Mouse (Mus musculus): ENCODE measurements around the gene Mlh1. TPM values are rescaled to one million over a fixed set of nuclear protein-coding genes. Genes with fewer than 3 reads are reported as not detected.

The Mlh1 gene
- polyA plus RNA-seq, 1 experiment from 2014 or later: 19.1 TPM

DNA sequence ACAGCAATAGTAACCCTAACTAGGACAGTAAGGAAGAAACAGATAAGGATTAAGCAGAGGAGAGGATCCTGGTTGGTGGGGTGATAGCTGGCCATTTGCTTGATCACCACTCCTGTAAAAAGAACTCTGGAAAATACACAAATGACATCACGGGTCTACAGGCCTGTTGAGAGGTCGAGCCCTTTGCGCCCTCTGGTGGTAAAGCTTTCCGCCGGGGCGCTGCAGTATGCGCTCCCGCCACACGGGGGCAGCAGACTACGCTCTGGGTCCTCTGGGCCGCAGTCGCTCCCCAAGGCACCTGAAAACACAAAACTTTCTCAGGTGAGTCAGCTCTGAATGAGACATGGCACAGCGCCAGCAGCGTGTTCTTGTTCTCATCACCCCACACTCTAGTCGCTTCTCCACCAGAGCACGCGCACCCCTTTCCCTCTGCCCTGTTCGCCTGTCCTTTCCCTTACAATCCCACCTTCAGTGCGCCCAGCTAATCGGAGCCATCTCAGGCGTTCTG is 18.3 kb upstream of the Mlh1 start:
- WGBS (ENCODE audit: insufficient replicate concordance): 14% methylated on average over 21 of the region's 21 CpGs
- no peaks in the 10 kb centered on the region; the same call in 1 of the 2 replicates for H3K4me1 ChIP-seq (ENCODE audit: control insufficient read depth, low read depth, low read length)
- peak; percentile 81 for ATAC-seq (ENCODE audit: low read depth)
- H3K9me3 ChIP-seq (replicated peaks; ENCODE audit: control insufficient read depth, low read length): no peaks in the 10 kb centered on the region
- H3K36me3 ChIP-seq (ENCODE audit: control insufficient read depth, insufficient read depth): no peaks in the 10 kb centered on the region
- H3K9ac ChIP-seq (ENCODE audit: low read depth, low read length): no peak overlapping the region
- 0 out of 2 replicates have a peak overlapping the region, but pooled peaks have one; percentile 1 for H3K27ac ChIP-seq (ENCODE audit: low read length)
- H3K27me3 ChIP-seq (ENCODE audit: control insufficient read depth, insufficient read depth, low read depth, low read length): no peaks in the 10 kb centered on the region
- H3K4me2 ChIP-seq (ENCODE audit: low read depth, low read length): peak overlapping the region; percentile 28
- 0 out of 2 replicates have a peak overlapping the region, but pooled peaks have one; percentile 2 for H3K4me3 ChIP-seq (ENCODE audit: low read depth, low read length)

DNA sequence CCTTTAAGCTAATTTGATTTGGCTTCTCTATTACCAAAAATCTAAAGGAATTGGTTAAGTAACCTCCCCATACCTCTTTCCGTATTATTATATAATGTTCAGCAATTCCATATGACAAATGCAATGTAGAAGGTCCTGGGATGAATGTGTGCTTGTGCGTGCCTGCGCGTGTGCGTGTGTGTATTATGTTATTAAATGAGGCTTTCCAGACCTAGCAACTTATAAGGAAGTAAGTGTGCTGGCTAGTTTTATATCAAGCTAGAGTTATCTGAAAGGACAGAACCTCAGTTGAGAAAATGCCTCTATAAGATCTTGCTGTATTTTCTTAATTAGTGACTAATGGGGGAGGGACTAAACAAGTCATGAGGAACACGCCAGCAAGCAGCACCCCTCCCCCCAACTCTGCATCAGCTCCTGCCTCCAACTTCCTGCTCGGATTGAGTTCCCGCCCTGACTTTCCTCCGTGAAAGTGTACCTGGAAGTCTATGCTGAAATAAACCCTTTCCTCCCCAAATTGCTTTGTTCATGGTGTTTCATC is 17.8 kb upstream of the Mlh1 start:
- Histone ChIP-seq H3K9ac (ENCODE audit: low read depth, low read length) (no peak overlapping the region), H3K4me1 (ENCODE audit: control insufficient read depth, low read depth, low read length) (no peaks in the 10 kb centered on the region; the same call in 1 of the 2 replicates), H3K4me2 (ENCODE audit: low read depth, low read length) (peak overlapping the region; percentile 28), H3K27me3 (ENCODE audit: control insufficient read depth, insufficient read depth, low read depth, low read length) (no peaks in the 10 kb centered on the region), H3K4me3 (ENCODE audit: low read depth, low read length) (0 out of 2 replicates have a peak overlapping the region, but pooled peaks have one; percentile 2), H3K36me3 (ENCODE audit: control insufficient read depth, insufficient read depth) (no peaks in the 10 kb centered on the region), H3K27ac (ENCODE audit: low read length) (0 out of 2 replicates have a peak overlapping the region, but pooled peaks have one; percentile 1), H3K9me3 (replicated peaks; ENCODE audit: control insufficient read depth, low read length) (no peaks in the 10 kb centered on the region)
- WGBS (ENCODE audit: insufficient replicate concordance): 52% methylated on average over 9 of the region's 9 CpGs
- ATAC-seq (ENCODE audit: low read depth): peak; percentile 58

DNA sequence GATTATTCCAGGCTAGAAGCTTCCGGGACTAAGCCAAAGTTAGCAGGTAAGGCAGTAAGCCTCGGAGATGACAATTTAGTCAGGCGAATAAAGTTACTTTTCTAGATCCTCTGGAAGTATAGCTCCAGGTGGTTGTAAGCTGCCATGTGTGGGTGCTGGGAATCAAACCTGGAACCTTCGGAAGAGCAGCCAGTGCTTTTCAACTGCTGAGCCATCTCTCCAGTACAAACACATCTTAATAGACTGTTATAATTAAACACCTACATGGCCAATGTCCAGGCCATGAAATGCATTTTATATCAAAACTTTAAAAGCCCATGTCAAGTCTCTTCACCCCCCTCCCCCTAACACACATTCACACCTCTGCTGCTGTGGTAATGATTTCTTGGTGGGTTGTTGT is 16.4 kb upstream of the Mlh1 start:
- H3K9me3 ChIP-seq (replicated peaks; ENCODE audit: control insufficient read depth, low read length): no peaks in the 10 kb centered on the region
- H3K4me1 ChIP-seq (ENCODE audit: control insufficient read depth, low read depth, low read length): no peaks in the 10 kb centered on the region; the same call in 1 of the 2 replicates
- no peak overlapping the region for H3K4me2 ChIP-seq (ENCODE audit: low read depth, low read length)
- 65% methylated on average over 4 of the region's 4 CpGs for WGBS (ENCODE audit: insufficient replicate concordance)
- ATAC-seq (ENCODE audit: low read depth): no peak
- H3K9ac ChIP-seq (ENCODE audit: low read depth, low read length): no peak overlapping the region
- H3K27me3 ChIP-seq (ENCODE audit: control insufficient read depth, insufficient read depth, low read depth, low read length): no peaks in the 10 kb centered on the region
- no peaks in the 10 kb centered on the region for H3K36me3 ChIP-seq (ENCODE audit: control insufficient read depth, insufficient read depth)
- H3K27ac ChIP-seq (ENCODE audit: low read length): no peak overlapping the region
- no peak overlapping the region for H3K4me3 ChIP-seq (ENCODE audit: low read depth, low read length)

DNA sequence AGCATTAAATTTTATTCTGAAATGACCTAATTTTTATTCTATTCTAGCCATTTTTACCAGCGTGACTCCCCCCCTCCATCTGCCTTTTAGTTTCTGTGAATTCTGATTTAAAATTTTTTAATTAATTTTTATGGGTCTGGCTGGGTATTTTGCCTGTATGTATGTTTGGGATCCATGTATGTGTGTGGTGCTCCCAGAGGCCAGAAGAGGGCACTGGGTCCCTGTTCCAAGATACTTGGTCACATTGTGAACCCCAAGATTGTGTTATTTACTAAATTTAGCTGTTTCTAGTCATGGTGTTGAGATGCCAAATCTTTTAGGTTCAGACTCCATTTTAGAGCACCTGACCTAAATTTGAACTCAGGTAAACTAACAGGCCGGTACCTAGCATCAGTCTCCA is 14.9 kb upstream of the Mlh1 start:
- H3K27me3 ChIP-seq (ENCODE audit: control insufficient read depth, insufficient read depth, low read depth, low read length): no peaks in the 10 kb centered on the region
- H3K9me3 ChIP-seq (replicated peaks; ENCODE audit: control insufficient read depth, low read length): no peaks in the 10 kb centered on the region
- ATAC-seq (ENCODE audit: low read depth): no peak
- H3K4me1 ChIP-seq (ENCODE audit: control insufficient read depth, low read depth, low read length): no peaks in the 10 kb centered on the region; the same call in 1 of the 2 replicates
- no peak overlapping the region for H3K9ac ChIP-seq (ENCODE audit: low read depth, low read length)
- H3K4me2 ChIP-seq (ENCODE audit: low read depth, low read length): no peak overlapping the region
- H3K4me3 ChIP-seq (ENCODE audit: low read depth, low read length): no peak overlapping the region
- H3K27ac ChIP-seq (ENCODE audit: low read length): no peak overlapping the region
- WGBS (ENCODE audit: insufficient replicate concordance): 64% methylated on average over 2 of the region's 2 CpGs
- no peaks in the 10 kb centered on the region for H3K36me3 ChIP-seq (ENCODE audit: control insufficient read depth, insufficient read depth)

DNA sequence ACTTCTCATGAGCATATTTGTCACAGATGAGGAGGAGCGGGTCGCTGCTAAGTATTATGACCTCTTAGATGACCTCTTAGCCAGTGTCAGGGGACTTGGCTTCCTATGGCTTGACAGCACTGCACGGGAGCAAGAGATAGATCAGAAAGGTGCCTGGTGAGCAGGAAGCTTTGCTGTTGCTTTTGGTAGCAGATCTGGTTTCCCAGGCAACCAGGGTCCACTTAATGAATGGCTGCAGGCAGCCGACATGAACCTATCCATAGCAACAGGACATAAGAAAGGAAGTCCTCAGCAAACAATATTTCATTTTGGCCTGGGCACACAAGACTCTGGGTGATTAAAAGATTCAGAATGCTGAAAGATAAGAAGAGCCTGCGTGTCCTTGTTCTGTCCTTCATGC is 14.1 kb upstream of the Mlh1 start:
- Histone ChIP-seq H3K9ac (ENCODE audit: low read depth, low read length) (no peak overlapping the region), H3K4me2 (ENCODE audit: low read depth, low read length) (no peak overlapping the region), H3K9me3 (replicated peaks; ENCODE audit: control insufficient read depth, low read length) (no peaks in the 10 kb centered on the region), H3K4me1 (ENCODE audit: control insufficient read depth, low read depth, low read length) (no peaks in the 10 kb centered on the region; the same call in 1 of the 2 replicates), H3K4me3 (ENCODE audit: low read depth, low read length) (no peak overlapping the region), H3K27me3 (ENCODE audit: control insufficient read depth, insufficient read depth, low read depth, low read length) (no peaks in the 10 kb centered on the region), H3K27ac (ENCODE audit: low read length) (no peak overlapping the region), H3K36me3 (ENCODE audit: control insufficient read depth, insufficient read depth) (no peaks in the 10 kb centered on the region)
- WGBS (ENCODE audit: insufficient replicate concordance): 29% methylated on average over 5 of the region's 5 CpGs
- no peak for ATAC-seq (ENCODE audit: low read depth)

DNA sequence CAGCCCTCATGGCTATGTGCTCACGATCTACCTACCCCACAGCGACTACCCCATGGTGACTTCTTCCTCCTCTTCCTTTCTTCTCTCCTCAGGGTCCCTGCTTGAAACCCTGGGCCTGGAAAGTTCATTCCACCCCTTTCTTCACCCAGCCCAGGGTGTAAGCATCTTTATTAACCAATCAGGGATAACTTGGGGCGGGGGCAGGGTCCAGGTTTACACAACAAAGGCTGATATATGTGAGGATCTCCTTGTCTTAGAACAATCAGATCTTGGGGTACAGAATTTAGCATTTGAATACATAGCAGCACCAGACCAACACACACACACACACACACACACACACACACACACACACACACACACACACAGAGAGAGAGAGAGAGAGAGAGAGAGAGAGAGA is 13.5 kb upstream of the Mlh1 start:
- Histone ChIP-seq H3K27ac (ENCODE audit: low read length) (no peak overlapping the region), H3K4me2 (ENCODE audit: low read depth, low read length) (no peak overlapping the region), H3K27me3 (ENCODE audit: control insufficient read depth, insufficient read depth, low read depth, low read length) (no peaks in the 10 kb centered on the region), H3K9ac (ENCODE audit: low read depth, low read length) (no peak overlapping the region), H3K4me3 (ENCODE audit: low read depth, low read length) (no peak overlapping the region), H3K36me3 (ENCODE audit: control insufficient read depth, insufficient read depth) (no peaks in the 10 kb centered on the region), H3K4me1 (ENCODE audit: control insufficient read depth, low read depth, low read length) (no peaks in the 10 kb centered on the region; the same call in 1 of the 2 replicates), H3K9me3 (replicated peaks; ENCODE audit: control insufficient read depth, low read length) (no peaks in the 10 kb centered on the region)
- no peak for ATAC-seq (ENCODE audit: low read depth)
- WGBS (ENCODE audit: insufficient replicate concordance): 51% methylated on average over 3 of the region's 3 CpGs

DNA sequence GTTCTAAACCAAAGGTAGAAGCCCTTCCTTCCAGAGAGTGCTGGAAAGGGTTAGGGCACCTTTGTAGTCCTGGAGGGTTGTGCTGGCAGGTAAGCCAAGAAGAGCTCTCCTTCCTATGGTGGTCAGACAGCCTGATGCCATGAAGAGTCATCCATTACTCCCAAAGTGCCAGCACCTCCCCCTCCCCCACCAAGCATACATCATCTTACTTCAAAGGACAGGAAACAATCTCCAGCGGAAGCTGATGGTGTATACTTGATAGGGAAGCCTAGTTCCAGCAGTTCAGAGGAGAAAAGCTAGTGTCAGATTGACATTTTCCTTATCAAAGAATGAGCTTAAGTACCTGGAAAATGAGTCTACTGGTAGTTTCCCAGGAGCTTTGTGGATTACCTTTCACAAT is 3.6 kb upstream of the Mlh1 start:
- H3K4me1 ChIP-seq (ENCODE audit: control insufficient read depth, low read depth, low read length): peaks cover 20% of the 10 kb centered on the region
- H3K9ac ChIP-seq (ENCODE audit: low read depth, low read length): no peak overlapping the region
- no peak for ATAC-seq (ENCODE audit: low read depth)
- H3K4me3 ChIP-seq (ENCODE audit: low read depth, low read length): peak overlapping the region; percentile 4
- H3K27ac ChIP-seq (ENCODE audit: low read length): no peak overlapping the region
- no peaks in the 10 kb centered on the region for H3K27me3 ChIP-seq (ENCODE audit: control insufficient read depth, insufficient read depth, low read depth, low read length)
- WGBS (ENCODE audit: insufficient replicate concordance): 19% methylated on average over 1 of the region's 1 CpGs
- peak overlapping the region; percentile 45 for H3K4me2 ChIP-seq (ENCODE audit: low read depth, low read length)
- no peaks in the 10 kb centered on the region for H3K9me3 ChIP-seq (replicated peaks; ENCODE audit: control insufficient read depth, low read length)
- H3K36me3 ChIP-seq (ENCODE audit: control insufficient read depth, insufficient read depth): no peaks in the 10 kb centered on the region; the same call in 1 of the 2 replicates

DNA sequence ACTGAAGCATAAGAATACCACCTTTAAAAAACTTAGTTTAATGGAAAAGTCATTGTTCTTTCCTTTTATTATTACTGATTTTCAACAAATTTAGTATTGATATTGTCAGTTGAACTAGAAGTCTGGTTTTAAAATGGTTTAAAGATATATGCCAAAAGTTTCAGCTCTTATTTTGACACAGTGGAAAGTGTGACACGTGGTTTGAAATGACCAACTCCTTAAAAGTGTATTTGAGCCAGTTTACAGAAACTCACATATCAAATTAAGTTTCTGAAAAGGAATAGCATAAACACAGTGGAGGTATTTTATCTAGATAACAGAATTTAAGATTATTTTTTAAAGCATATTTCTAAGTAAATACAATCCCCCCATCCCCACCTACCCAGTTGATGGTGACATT is 2.4 kb upstream of the Mlh1 start:
- Histone ChIP-seq H3K4me2 (ENCODE audit: low read depth, low read length) (peak overlapping the region; percentile 87), H3K4me3 (ENCODE audit: low read depth, low read length) (peak overlapping the region; percentile 24; the same call in 1 of the 2 replicates), H3K4me1 (ENCODE audit: control insufficient read depth, low read depth, low read length) (peaks cover 26% of the 10 kb centered on the region), H3K27ac (ENCODE audit: low read length) (no peak overlapping the region), H3K9ac (ENCODE audit: low read depth, low read length) (no peak overlapping the region), H3K27me3 (ENCODE audit: control insufficient read depth, insufficient read depth, low read depth, low read length) (no peaks in the 10 kb centered on the region), H3K36me3 (ENCODE audit: control insufficient read depth, insufficient read depth) (no peaks in the 10 kb centered on the region; the same call in 1 of the 2 replicates), H3K9me3 (replicated peaks; ENCODE audit: control insufficient read depth, low read length) (no peaks in the 10 kb centered on the region)
- 82% methylated on average over 1 of the region's 1 CpGs for WGBS (ENCODE audit: insufficient replicate concordance)
- ATAC-seq (ENCODE audit: low read depth): no peak

DNA sequence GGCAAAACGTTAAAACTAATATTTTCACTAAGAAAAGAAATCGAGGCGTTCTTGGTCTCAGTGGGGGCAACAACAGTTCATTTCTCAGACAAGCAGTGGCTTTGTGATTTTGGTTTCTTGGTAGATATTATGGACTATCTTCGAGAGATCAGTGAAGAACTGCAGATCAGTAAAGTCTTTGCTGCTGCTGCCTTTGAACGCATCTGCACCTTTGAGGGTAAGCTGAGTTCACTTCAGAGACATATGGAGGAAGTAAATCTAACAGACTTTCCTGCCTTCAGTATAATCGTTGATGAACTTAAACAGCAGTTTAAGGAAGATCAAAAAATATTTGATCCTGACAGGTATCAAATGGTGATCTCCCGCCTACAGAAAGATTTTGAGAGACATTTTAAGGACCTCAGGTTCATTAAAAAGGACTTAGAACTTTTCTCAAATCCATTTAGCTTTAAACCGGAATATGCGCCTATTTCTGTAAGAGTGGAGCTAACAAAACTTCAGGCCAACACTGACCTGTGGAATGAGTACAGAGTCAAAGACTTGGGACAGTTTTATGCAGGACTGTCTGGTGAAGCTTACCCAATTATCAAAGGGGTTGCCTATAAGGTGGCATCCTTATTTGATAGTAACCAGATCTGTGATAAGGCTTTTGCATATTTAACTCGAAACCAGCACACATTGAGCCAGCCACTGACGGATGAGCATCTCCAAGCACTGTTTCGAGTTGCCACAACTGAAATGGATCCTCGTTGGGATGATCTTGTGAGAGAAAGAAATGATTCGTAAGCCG is 1.6 kb upstream of the Mlh1 start:
- Histone ChIP-seq H3K4me1 (ENCODE audit: control insufficient read depth, low read depth, low read length) (peaks cover 26% of the 10 kb centered on the region), H3K9ac (ENCODE audit: low read depth, low read length) (peak overlapping the region; percentile 98), H3K36me3 (ENCODE audit: control insufficient read depth, insufficient read depth) (no peaks in the 10 kb centered on the region; the same call in 1 of the 2 replicates), H3K27me3 (ENCODE audit: control insufficient read depth, insufficient read depth, low read depth, low read length) (no peaks in the 10 kb centered on the region), H3K9me3 (replicated peaks; ENCODE audit: control insufficient read depth, low read length) (no peaks in the 10 kb centered on the region), H3K27ac (ENCODE audit: low read length) (no peak overlapping the region), H3K4me2 (ENCODE audit: low read depth, low read length) (peak overlapping the region; percentile 87), H3K4me3 (ENCODE audit: low read depth, low read length) (peak overlapping the region; percentile 97)
- WGBS (ENCODE audit: insufficient replicate concordance): 48% methylated on average over 15 of the region's 15 CpGs
- ATAC-seq (ENCODE audit: low read depth): no peak
